Mouse (Mus musculus) spleen, adult 2 months (tissue): ENCODE data around the gene Eri3.

Experiments used
- CTCF ChIP-seq: fragments of 200-500 bp; IDR thresholded peaks from 2 replicates; pipeline ENCODE4 v1.5.1; 2011; ENCODE audit warnings: mild to moderate bottlenecking, inconsistent platforms; ENCODE audit not compliant: insufficient read depth, insufficient read length, insufficient replicate concordance; ENCODE audit errors: extremely low read depth
- POLR2A ChIP-seq: fragments of 200-500 bp; IDR thresholded peaks from 2 replicates; pipeline ENCODE4 v1.6.1; 2011; ENCODE audit warnings: low read depth, low read length, inconsistent platforms

DNA sequence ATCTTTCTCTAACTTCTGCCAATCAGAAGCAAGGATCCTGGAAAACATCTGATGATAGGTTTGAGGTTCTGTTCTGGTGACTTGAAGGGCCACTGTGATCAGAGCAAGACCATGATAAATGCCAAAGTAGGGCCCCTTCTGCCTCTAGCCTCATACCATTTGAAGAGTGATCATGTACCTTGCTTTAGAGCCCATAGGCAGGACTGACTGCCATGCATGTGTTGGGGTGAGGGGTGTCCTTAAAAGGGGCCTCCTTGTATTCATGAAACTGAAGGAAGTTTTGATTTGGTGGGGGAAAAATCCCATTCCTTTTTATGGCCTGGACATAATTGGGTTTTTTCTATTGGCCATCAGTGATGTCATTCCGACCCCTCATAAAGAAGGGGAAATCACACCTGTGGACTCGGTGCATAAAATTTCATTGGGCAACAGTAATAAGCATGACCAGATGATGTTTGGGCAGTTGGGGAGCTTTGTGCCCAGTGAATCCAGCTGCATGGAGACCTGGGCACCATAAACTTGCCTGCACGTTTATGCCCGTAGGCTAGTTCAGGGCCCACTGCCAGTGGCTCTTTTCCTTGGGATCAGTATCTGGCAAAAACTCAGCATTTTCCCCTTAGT, 63.1 kb downstream of the Eri3 start:
- TF ChIP-seq CTCF (no peak), POLR2A (no peak)
